Mouse (Mus musculus) embryo, embryonic 11 days (tissue): ENCODE measurements around the gene Tmem169.

Source experiments
- DNase-seq: peaks from one replicate; pipeline ENCODE4 v3.0.0-alpha.2; 2015

Gene Tmem169

DNA sequence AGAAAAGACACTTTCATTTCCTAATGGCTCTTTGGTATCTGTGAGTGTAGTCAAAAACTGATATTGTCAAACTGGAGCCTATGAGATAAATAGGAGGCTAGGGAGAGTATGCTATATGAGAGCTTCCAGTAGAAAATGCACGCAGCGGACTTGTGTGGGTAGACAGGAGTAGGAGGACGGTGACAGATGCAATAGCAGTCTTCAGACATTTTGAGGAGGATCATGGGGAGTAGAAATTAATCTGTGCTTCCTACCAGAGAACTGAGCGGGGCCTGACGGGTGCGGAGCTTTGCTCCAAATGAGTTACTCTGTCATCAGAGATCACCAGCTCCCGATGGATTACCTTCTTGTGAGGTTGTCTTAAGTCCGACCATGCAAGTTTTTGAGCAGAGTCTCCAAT lies 52.6 kb downstream of the Tmem169 start:
- no peak for DNase-seq

DNA sequence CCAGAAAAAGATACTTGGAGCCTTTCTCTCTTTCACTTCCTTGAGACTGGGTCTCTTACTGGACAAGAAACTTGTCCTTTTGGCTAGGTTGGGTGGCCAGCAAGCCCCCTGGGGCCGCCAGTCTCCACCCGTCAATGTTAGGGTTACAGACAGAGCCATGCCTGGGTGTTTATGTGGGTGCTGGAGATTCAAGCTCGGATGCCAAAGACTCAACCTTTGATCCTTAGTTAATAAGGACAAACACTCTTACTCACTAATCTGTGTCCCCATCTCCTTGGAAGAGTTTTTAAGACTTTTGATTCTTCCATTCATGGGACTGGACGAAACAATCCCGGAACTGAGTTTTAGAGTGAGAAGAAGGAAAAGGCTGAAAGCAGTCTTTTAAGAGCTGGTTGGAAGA lies 54.2 kb downstream of the Tmem169 start:
- DNase-seq, result no peak

DNA sequence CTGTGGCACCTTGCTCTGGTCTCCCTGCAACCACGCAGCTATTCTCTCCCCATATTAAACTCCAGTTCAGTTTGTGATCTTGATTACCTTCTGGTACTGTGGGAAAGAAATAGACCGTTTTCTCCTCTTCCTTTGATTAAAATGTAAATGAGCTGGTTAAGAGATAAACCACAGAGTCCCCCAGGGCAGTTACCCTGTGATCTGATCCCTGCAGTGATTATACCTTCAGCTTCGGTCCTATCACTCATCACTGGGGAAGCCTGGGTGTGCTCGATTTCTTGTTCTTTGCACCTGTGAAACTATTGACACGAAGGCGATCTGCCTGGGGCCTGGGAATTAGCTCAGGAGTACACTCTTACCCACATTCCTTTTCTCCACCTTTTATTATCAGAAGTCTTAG lies 63.7 kb downstream of the Tmem169 start:
- DNase-seq, result no peak
